Mouse (Mus musculus) embryonic facial prominence, embryonic 11.5 days (tissue): ENCODE data around the gene Eif4a1. TPM values are rescaled to one million over a fixed set of nuclear protein-coding genes. Genes with fewer than 3 reads are reported as not detected.

ENCODE experiments used
- ATAC-seq: fragments of 200-750 bp; cut with Nextera tagmentation; replicated peaks from 2 replicates; pipeline ENCODE4 v1.8.0; 2017; ENCODE audit warnings: low read depth; ENCODE audit not compliant: insufficient number of reproducible peaks, low FRiP score, low TSS enrichment
- DNase-seq: peaks from one replicate; pipeline ENCODE4 v3.0.0-alpha.2; 2015; ENCODE audit warnings: low spot score
- H3K27ac ChIP-seq: fragments of 300-500 bp; sonication (generic); replicated peaks from 2 replicates; pipeline ENCODE4 v1.5.1; 2014; ENCODE audit warnings: mild to moderate bottlenecking, low read depth, low read length, control low read depth
- H3K27me3 ChIP-seq: fragments of 300-500 bp; sonication (generic); 2 replicates; pipeline ENCODE4 v1.6.1; 2014; ENCODE audit warnings: mild to moderate bottlenecking, low read length, moderate library complexity, mixed read lengths; ENCODE audit not compliant: control insufficient read depth, insufficient read depth
- H3K36me3 ChIP-seq: fragments of 300-500 bp; sonication (generic); replicated peaks from 2 replicates; pipeline ENCODE4 v1.6.1; 2014; ENCODE audit warnings: low read depth, mild to moderate bottlenecking, low read length, moderate library complexity, mixed read lengths; ENCODE audit not compliant: control insufficient read depth, insufficient read depth
- H3K4me1 ChIP-seq: fragments of 300-500 bp; sonication (generic); 2 replicates; pipeline ENCODE4 v1.6.1; 2014; ENCODE audit warnings: low read length, mixed read lengths; ENCODE audit not compliant: control insufficient read depth, insufficient read depth
- H3K4me2 ChIP-seq: fragments of 300-500 bp; sonication (generic); 2 replicates; pipeline ENCODE4 v1.6.1; 2014; ENCODE audit warnings: low read depth, mild to moderate bottlenecking, control low read depth, low read length, moderate library complexity
- H3K4me3 ChIP-seq: fragments of 300-500 bp; sonication (generic); 2 replicates; pipeline ENCODE4 v1.5.1; 2014; ENCODE audit warnings: low read depth, low read length, control low read depth
- H3K9ac ChIP-seq: fragments of 300-500 bp; sonication (generic); replicated peaks from 2 replicates; pipeline ENCODE4 v1.6.1; 2014; ENCODE audit warnings: mild to moderate bottlenecking, control low read depth, low read length
- H3K9me3 ChIP-seq: fragments of 300-500 bp; sonication (generic); replicated peaks from 2 replicates; pipeline ENCODE4 v1.6.1; 2016; ENCODE audit warnings: mild to moderate bottlenecking, low read length, inconsistent platforms, mixed read lengths; ENCODE audit not compliant: control insufficient read depth
- WGBS: fragments of 180-500 bp; shearing (Covaris S2); extraction: QIAGEN DNeasy Blood & Tissue Kit; methylation state at CpG from one replicate; pipeline ENCODE4 v1.1.7; 2014; 5-methylcytosine and 5-hydroxymethylcytosine counted together
- polyA plus RNA-seq: library from polyadenylated mRNA; unstranded; fragments of >200 nt; fragmentation: Nextera tagmentation; extraction: Ambion mirVana; gene quantifications from 2 replicates; pipeline ENCODE4 v1.2.1, GENCODE M21; 2014

Gene Eif4a1
- polyA plus RNA-seq, 1 experiment from 2014 or later, result 1,000 TPM

GRCm38 (mm10) chr11:69695361-69696181 is 23.3 kb upstream of the Eif4a1 start, which contains the start of the genes Tnfsf12 and Tnfsfm13:
Gene Tnfsf12, minus strand, starts transcription at chr11:69695849.
Gene Tnfsfm13, minus strand, starts transcription at chr11:69696098.
- Histone ChIP-seq H3K27me3 (no peaks in the 10 kb centered on the region), H3K27ac (0 out of 2 replicates have a peak within 1 kb of the TSS, but pooled peaks have one; percentile 9), H3K9ac (peak within 1 kb of the TSS; percentile 84), H3K9me3 (no peaks in the 10 kb centered on the region), H3K4me2 (peak within 1 kb of the TSS; percentile 96), H3K4me3 (peak within 1 kb of the TSS; percentile 50), H3K4me1 (peaks cover 3% of the 10 kb centered on the region; the same call in 1 of the 2 replicates), H3K36me3 (no peaks in the 10 kb centered on the region)
- ATAC-seq, result peak; percentile 74
- DNase-seq, result peak; percentile 65
- WGBS, result 1% methylated on average over 41 of the region's 41 CpGs

GRCm38 (mm10) chr11:69695046-69695360 is 22.8 kb upstream of the Eif4a1 start:
- H3K9ac ChIP-seq, result no peak overlapping the region; the same call in 1 of the 2 replicates
- H3K27ac ChIP-seq, result no peak overlapping the region
- no peaks in the 10 kb centered on the region for H3K27me3 ChIP-seq
- peak overlapping the region; percentile 50 for H3K4me3 ChIP-seq
- DNase-seq (no peak), ATAC-seq (no peak)
- no peaks in the 10 kb centered on the region for H3K36me3 ChIP-seq
- peak overlapping the region; percentile 96; the same call in 1 of the 2 replicates for H3K4me2 ChIP-seq
- 26% methylated on average over 6 of the region's 6 CpGs for WGBS
- peaks cover 3% of the 10 kb centered on the region; the same call in 1 of the 2 replicates for H3K4me1 ChIP-seq
- no peaks in the 10 kb centered on the region for H3K9me3 ChIP-seq

- Histone ChIP-seq H3K4me1 (peaks cover 3% of the 10 kb centered on the region; the same call in 1 of the 2 replicates), H3K27ac (no peak overlapping the region), H3K36me3 (no peaks in the 10 kb centered on the region), H3K4me3 (no peak overlapping the region), H3K4me2 (no peak overlapping the region), H3K9me3 (no peaks in the 10 kb centered on the region), H3K9ac (no peak overlapping the region), H3K27me3 (no peaks in the 10 kb centered on the region)
- DNase-seq, result no peak
- no peak for ATAC-seq
- WGBS, result 71% methylated on average over 11 of the region's 11 CpGs
Observed at GRCm38 (mm10) chr11:69693421-69693965, 21.3 kb upstream of the Eif4a1 start.

- Histone ChIP-seq H3K9me3 (no peaks in the 10 kb centered on the region), H3K4me1 (peaks cover 3% of the 10 kb centered on the region; the same call in 1 of the 2 replicates), H3K9ac (no peak overlapping the region), H3K4me3 (no peak overlapping the region), H3K36me3 (no peaks in the 10 kb centered on the region), H3K27ac (no peak overlapping the region), H3K4me2 (no peak overlapping the region), H3K27me3 (no peaks in the 10 kb centered on the region)
- DNase-seq, result no peak
- ATAC-seq, result no peak
- WGBS, result 92% methylated on average over 6 of the region's 6 CpGs
Observed at GRCm38 (mm10) chr11:69692863-69693262, 20.6 kb upstream of the Eif4a1 start.

GRCm38 (mm10) chr11:69692196-69692811 is 20.1 kb upstream of the Eif4a1 start:
- no peak overlapping the region for H3K4me3 ChIP-seq
- H3K9me3 ChIP-seq, result no peaks in the 10 kb centered on the region
- WGBS, result 78% methylated on average over 9 of the region's 9 CpGs
- ATAC-seq, result no peak
- no peak overlapping the region for H3K27ac ChIP-seq
- DNase-seq, result no peak
- no peak overlapping the region for H3K9ac ChIP-seq
- no peaks in the 10 kb centered on the region for H3K27me3 ChIP-seq
- H3K4me1 ChIP-seq, result peaks cover 3% of the 10 kb centered on the region; the same call in 1 of the 2 replicates
- no peaks in the 10 kb centered on the region for H3K36me3 ChIP-seq
- H3K4me2 ChIP-seq, result no peak overlapping the region

- no peaks in the 10 kb centered on the region for H3K27me3 ChIP-seq
- WGBS, result 88% methylated on average over 1 of the region's 1 CpGs
Observed at GRCm38 (mm10) chr11:69689891-69690290, 17.7 kb upstream of the Eif4a1 start.

GRCm38 (mm10) chr11:69687061-69687460 is 14.8 kb upstream of the Eif4a1 start:
- Histone ChIP-seq H3K9me3 (no peaks in the 10 kb centered on the region), H3K27me3 (no peaks in the 10 kb centered on the region), H3K4me1 (no peaks in the 10 kb centered on the region), H3K4me2 (no peak overlapping the region), H3K9ac (peak overlapping the region; percentile 14; the same call in 1 of the 2 replicates), H3K27ac (no peak overlapping the region), H3K4me3 (no peak overlapping the region), H3K36me3 (no peaks in the 10 kb centered on the region)
- ATAC-seq, result no peak
- no peak for DNase-seq
- 55% methylated on average over 5 of the region's 5 CpGs for WGBS

More at GRCm38 (mm10) chr11:69689891-69690290, 17.7 kb upstream of the Eif4a1 start:
- Histone ChIP-seq H3K36me3 (no peaks in the 10 kb centered on the region), H3K27ac (no peak overlapping the region), H3K4me2 (no peak overlapping the region), H3K9ac (no peak overlapping the region), H3K9me3 (no peaks in the 10 kb centered on the region), H3K4me3 (no peak overlapping the region), H3K4me1 (no peaks in the 10 kb centered on the region)
- DNase-seq (no peak), ATAC-seq (0 out of 2 replicates have a peak, but pooled peaks have one; percentile 12)
